In the genomic region with DNA sequence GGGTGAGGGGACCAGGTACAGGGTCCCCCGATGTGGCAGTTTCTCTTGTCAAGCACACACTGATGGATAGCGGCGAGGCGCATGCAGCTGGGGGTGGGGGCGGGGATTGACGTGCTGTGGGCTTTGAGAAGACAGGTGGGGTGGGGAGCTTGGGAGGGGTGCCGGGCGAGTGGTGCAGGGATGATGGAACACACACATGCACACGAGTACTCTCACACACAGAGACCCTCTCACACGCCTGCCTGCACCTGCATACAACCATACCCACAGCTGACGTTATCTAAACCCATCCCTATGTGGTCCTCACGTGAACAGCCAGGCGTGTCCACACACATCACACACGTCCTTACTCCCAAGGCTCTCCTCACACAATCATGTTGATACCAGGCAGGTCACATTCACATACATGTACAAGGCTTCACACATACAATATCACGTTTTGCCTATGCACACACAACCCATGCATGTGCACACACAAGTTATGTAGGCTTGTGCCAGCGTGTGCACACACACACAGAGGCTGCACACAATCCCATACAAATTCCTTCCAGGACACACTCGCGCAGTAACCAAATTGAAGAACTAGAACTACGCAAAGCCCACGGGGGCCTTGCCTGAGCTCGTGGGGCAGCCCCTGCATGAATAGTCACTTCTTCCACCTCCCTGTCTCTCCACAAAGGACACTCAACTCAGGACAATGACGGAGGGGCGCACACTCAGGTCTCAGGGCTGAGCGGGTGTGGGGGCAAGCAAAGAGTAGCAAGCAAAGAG, we compare ENCODE assay signal across 17 mouse cellular contexts. TPM values are rescaled to one million over a fixed set of nuclear protein-coding genes. Genes with fewer than 3 reads are reported as not detected.
DNase-seq lines count a peak whose midpoint lies in the region; ATAC-seq lines count a peak whose summit lies in the region.
"Had no signal": no experiment of that assay in that cellular context is flagged by ENCODE, and none has a peak within 500 bp of the region (broad histone marks: within the 10 kb centered on the region; RNA-seq: fewer than 3 reads in every experiment).

No protein-coding gene starts in this region.

- H3K4me2 ChIP-seq in lung, embryonic 15.5 days: no peak overlapping the region
- H3K4me2 ChIP-seq in forebrain, embryonic 13.5 days: no peak overlapping the region
- no peak overlapping the region for H3K4me2 ChIP-seq in hindbrain, embryonic 13.5 days
- H3K4me2 ChIP-seq: heart, embryonic 15.5 days had no signal

- no peak for DNase-seq in lung, postnatal 10 days
- peak; percentile 31 to 37 for DNase-seq in thymus, postnatal 10 days (ENCODE audit: low spot score in 2 of 2)
- DNase-seq in heart, adult 8-10 months (ENCODE audit: low spot score): no peak
- no peak for DNase-seq in urinary bladder, postnatal 4 days (ENCODE audit: low spot score in 2 of 2)
- DNase-seq: adrenal gland, adult 2 months; gastrocnemius, adult 2 months; kidney, postnatal 14 days had no signal

- no peak for ATAC-seq in lung, embryonic 15.5 days (ENCODE audit: borderline replicate concordance, extremely low read depth, low FRiP score, low TSS enrichment)
- ATAC-seq in forebrain, embryonic 13.5 days: peak; percentile 38; the same call in 1 of the 2 replicates
- ATAC-seq in hindbrain, embryonic 13.5 days (ENCODE audit: low FRiP score): peak; percentile 15; the same call in 1 of the 2 replicates
- ATAC-seq: Patski had no signal

- no peak overlapping the region for H3K27ac ChIP-seq in lung, embryonic 15.5 days
- H3K27ac ChIP-seq in forebrain, embryonic 13.5 days: no peak overlapping the region; the same call in 1 of the 2 replicates
- H3K27ac ChIP-seq in hindbrain, embryonic 13.5 days: peak overlapping the region; percentile 40
- H3K27ac ChIP-seq: gastrocnemius, adult 2 months; heart, embryonic 15.5 days; limb, embryonic 10.5 days; liver, embryonic 14.5 days; macrophage had no signal

- H3K9me3 ChIP-seq in lung, embryonic 15.5 days: no peaks in the 10 kb centered on the region
- H3K9me3 ChIP-seq in forebrain, embryonic 13.5 days (replicated peaks): no peaks in the 10 kb centered on the region
- H3K9me3 ChIP-seq in hindbrain, embryonic 13.5 days: no peaks in the 10 kb centered on the region
- H3K9me3 ChIP-seq: heart, embryonic 15.5 days; limb, embryonic 10.5 days had no signal

- H3K9ac ChIP-seq in lung, embryonic 15.5 days: peak overlapping the region; percentile 4; the same call in 1 of the 2 replicates
- H3K9ac ChIP-seq in forebrain, embryonic 13.5 days: 0 out of 2 replicates have a peak overlapping the region, but pooled peaks have one; percentile 30
- H3K9ac ChIP-seq in hindbrain, embryonic 13.5 days: peak overlapping the region; percentile 39; the same call in 1 of the 2 replicates
- H3K9ac ChIP-seq: heart, embryonic 15.5 days; liver, embryonic 14.5 days had no signal

- H3K4me1 ChIP-seq in lung, embryonic 15.5 days: peaks cover 21% of the 10 kb centered on the region
- H3K4me1 ChIP-seq in forebrain, embryonic 13.5 days: peaks cover 18% of the 10 kb centered on the region
- H3K4me1 ChIP-seq in hindbrain, embryonic 13.5 days (replicated peaks): peaks cover 23% of the 10 kb centered on the region

- no peaks in the 10 kb centered on the region for H3K36me3 ChIP-seq in lung, embryonic 15.5 days
- H3K36me3 ChIP-seq in forebrain, embryonic 13.5 days (ENCODE audit: poor library complexity, severe bottlenecking): peaks cover 7% of the 10 kb centered on the region
- peaks cover 7% of the 10 kb centered on the region for H3K36me3 ChIP-seq in hindbrain, embryonic 13.5 days
- H3K36me3 ChIP-seq: heart, embryonic 15.5 days; limb, embryonic 10.5 days had no signal

- WGBS in lung, embryonic 15.5 days: 58% methylated on average over 23 of the region's 24 CpGs
- 53% methylated on average over 24 of the region's 24 CpGs for WGBS in forebrain, embryonic 13.5 days
- 44% methylated on average over 24 of the region's 24 CpGs for WGBS in hindbrain, embryonic 13.5 days

- no peak overlapping the region for H3K4me3 ChIP-seq in lung, embryonic 15.5 days
- H3K4me3 ChIP-seq in forebrain, embryonic 13.5 days: no peak overlapping the region
- no peak overlapping the region for H3K4me3 ChIP-seq in hindbrain, embryonic 13.5 days
- H3K4me3 ChIP-seq: gastrocnemius, adult 2 months; heart, embryonic 15.5 days; limb, embryonic 10.5 days had no signal

- 0 out of 2 replicates have a peak, but pooled peaks cover 4% of the 10 kb centered on the region for H3K27me3 ChIP-seq in lung, embryonic 15.5 days
- no peaks in the 10 kb centered on the region for H3K27me3 ChIP-seq in forebrain, embryonic 13.5 days
- H3K27me3 ChIP-seq in hindbrain, embryonic 13.5 days: no peaks in the 10 kb centered on the region
- H3K27me3 ChIP-seq: Patski had no signal

RNA-seq across cellular contexts. Expression of gene 4933428G20Rik, which starts 9.8 kb away (rescaled TPM):
- polyA plus RNA-seq in lung, embryonic 15.5 days (2015; fragmentation: Nextera tagmentation; extraction: Ambion mirVana): 0.70 and 0.87 TPM in 2 replicates
- polyA plus RNA-seq in forebrain, embryonic 13.5 days (2015; fragmentation: Nextera tagmentation; extraction: Ambion mirVana): 0.46 and 1.0 TPM in 2 replicates
- 0.96 and 1.2 TPM in 2 replicates for polyA plus RNA-seq in hindbrain, embryonic 13.5 days (2015; fragmentation: Nextera tagmentation; extraction: Ambion mirVana)
- total RNA-seq in heart, adult 8-10 months (2022): not detected
- total RNA-seq: common myeloid progenitor, adult 5-6 weeks; gastrocnemius, adult 2 months had no signal
- polyA plus RNA-seq: macrophage; neural tube, embryonic 11.5 days had no signal

Comparison
In these comparisons a context has a peak if more than half of its experiments do, and no peak if none do; other contexts are left out.
1. DNase-seq: peak in thymus, postnatal 10 days (2 of 2); none in lung, postnatal 10 days (single experiment), heart, adult 8-10 months (single experiment) and urinary bladder, postnatal 4 days (0 of 2).
2. Peak in every context shown above with its lines, with median percentiles within 50 percentile points of each other: H3K9ac ChIP-seq.